Mouse (Mus musculus) telencephalon, adult 2 months (tissue): Measurements from ENCODE around the gene Scamp2.

Source experiments
- DNase-seq: peaks from one replicate; pipeline ENCODE4 v3.0.0-alpha.2; 2011; ENCODE audit warnings: low read depth, low spot score

Gene Scamp2

GRCm38 (mm10) chr9:57593454-57594173 lies 32.9 kb downstream of the Scamp2 start:
- DNase-seq = no peak

GRCm38 (mm10) chr9:57594174-57594509 lies 33.4 kb downstream of the Scamp2 start:
- DNase-seq = no peak

DNA sequence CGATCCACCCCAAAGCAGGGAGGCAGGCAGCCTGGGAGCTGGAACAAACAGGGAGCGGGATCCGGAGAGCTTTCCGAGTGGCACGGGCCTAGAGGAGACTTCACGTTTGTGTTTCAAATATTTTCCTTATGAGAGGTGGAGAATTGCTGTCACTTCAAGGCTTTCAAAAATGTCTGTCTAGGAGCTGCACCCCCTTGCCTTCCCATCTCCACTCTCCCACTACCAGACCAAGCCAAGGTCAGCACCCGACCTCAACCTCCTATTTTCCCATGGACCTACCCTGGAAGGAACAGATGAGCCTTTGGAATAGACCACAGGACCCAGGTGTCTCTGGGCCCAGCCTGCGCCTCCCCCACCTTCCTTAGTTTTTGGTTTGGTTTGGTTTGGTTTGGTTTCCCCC lies 36.5 kb downstream of the Scamp2 start:
- no peak for DNase-seq

DNA sequence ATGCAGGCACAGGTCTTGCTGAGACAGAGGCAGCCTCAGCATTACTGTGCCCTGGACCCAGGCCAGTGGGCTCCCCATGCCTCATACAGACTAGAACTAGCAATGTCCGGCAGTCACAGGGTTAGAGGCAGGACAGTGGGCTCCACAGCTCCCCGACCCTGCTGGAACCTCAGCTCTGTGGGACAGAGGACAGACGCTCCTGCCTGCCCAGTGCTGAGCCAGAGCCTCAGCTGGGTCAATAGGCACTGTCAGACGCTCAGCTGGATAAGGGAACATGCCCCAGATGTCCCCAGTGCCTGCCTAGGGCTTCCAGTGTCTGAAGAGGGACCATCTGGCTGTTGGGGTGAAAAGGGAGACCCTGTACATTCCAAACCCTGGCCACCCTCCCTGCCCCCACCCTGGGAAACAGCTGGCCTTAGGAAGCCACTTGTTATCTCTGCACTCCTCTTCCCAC lies 37.2 kb downstream of the Scamp2 start:
- no peak for DNase-seq

DNA sequence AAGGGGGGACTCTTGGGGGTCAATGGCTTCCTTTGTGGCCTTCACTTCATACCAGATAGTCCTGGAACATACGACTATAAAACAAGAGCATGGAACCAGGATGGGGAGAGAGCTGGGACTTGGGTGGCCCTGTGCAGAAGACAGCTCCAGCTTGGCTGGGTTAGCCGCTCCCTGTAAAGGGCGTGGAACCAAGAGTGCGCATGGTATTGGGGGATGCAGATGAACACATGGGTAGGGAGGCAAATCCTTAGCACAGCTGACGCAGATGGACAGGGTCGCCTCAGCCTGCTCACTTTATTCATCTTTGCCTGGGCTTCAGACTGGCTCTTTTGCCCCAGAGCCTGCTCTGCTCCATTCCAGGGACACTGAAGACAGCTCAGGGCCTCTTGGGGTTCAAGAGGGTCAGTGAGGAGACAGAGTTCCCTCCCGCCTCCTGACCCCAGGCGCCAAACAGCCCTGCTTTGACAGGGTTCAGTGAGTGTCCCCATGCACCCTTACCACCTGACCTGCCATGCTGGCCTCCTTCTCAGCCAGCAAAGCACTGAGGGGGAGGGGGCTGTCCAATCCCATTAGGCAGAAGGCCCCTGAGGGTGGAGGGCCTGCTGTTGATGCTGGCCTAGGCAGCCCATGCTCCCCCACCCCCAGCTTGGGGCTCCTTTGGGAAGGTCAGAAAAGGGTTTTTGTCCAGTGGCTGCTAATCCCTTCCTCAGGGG lies 38.3 kb downstream of the Scamp2 start:
- no peak for DNase-seq

DNA sequence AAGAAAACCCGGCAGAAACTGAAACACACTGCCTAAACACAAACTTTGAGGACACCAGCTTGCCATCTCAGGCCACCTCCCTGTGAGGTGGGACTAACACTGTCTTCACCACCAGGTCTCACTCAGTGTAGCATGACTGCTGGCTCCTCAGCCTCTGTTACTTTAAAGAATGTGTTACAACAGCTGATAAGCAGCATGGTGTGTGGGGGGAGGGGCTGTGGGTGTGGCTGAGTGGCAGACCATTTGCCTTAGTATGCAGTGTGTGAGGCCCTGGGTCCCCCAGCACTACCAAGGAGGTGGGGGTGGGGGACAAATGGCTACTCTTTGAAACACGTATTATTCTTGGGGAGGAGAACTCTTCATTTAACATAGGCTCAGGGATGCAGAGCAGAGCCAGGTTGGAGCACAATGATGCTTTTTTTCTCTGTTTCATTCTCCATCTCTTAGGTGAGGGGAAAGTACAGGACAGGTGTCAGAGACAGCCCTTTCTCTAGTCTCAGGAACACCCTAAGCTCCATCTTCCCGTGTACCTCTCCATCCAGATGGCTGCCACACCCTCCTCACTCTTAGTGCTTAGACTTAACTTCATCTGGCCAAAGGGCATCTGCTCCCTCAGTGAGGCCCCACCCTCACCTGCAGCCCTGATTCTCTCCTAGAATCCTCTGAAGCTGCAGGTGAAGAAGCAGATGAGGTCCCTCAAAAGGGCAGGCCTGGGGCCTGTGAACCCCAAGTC lies 40.0 kb downstream of the Scamp2 start:
- DNase-seq = no peak

DNA sequence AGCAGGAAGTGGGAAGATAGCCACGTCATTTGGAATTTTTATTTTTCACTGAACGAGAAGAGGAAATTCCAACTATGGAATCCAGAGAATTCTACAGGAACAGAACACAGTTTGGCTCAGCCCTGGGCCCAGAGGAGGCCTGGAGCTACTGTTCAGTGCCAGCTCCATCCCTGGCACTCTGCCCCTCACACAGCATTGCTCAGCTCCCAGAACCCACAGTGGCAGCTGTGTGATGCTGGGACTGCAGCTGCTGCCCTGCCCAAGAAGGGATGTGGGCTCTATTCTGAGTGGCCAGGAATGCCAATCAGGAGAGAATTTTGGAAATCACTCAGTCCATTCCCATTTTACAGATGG lies 40.6 kb downstream of the Scamp2 start:
- peak; percentile 75 for DNase-seq

DNA sequence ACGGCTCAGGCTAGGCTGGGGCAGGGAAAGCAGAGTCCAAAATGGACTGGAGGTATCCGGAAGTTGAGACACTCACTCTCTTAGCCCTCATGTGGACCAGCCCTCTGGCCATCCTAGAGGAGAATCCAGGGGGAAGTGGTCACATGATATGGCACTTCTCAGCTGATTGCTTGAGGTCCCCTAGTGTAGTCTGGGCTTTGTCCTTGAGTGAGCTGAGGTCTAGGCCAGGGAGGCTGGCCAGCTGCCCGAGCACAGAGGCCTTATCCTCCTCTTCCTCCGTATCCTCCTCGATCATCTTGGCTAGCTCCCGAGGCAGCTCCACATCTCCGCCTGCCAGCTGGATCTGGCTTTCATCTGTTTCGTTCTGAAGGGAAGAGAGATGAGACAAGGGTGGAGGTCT lies 41.4 kb downstream of the Scamp2 start:
- DNase-seq = no peak

DNA sequence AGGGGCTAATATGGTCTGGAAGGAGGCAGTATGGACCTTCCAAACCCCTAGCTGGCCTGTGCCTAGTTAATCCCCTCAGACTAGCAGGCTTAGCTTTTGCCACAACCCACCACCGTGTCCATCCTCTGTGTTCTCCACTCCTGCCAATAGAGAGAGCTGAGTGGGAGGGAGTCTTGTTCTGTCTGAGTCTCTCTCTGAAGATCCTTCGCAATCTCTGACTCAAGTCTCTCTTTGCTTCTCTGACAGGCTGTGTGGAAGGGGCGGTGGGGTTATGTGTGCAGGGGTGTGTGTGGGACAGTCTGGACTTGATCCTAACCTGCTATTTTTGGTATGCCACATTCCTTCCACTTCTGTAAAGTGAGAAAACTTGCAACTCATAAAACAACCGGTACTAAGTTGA lies 44.1 kb downstream of the Scamp2 start:
- no peak for DNase-seq

DNA sequence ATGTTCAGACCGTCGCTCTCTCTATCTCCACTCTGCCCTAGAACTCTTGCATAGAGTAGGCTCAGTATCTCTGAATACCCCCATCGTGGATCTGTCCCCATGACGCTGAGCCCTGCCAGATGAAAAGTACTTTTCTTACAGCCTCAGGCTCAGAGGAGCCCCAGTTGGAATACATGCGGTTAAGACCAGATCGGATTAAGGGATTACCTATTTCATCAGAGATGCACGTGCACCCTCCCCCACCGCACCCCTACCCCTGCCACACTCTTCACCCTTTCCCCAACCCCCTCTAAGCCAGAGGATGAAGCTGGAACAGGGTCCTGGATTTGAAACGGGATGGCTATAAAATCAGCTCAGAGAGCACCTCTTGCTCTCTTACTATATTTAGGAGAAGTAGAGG lies 44.8 kb downstream of the Scamp2 start:
- no peak for DNase-seq

DNA sequence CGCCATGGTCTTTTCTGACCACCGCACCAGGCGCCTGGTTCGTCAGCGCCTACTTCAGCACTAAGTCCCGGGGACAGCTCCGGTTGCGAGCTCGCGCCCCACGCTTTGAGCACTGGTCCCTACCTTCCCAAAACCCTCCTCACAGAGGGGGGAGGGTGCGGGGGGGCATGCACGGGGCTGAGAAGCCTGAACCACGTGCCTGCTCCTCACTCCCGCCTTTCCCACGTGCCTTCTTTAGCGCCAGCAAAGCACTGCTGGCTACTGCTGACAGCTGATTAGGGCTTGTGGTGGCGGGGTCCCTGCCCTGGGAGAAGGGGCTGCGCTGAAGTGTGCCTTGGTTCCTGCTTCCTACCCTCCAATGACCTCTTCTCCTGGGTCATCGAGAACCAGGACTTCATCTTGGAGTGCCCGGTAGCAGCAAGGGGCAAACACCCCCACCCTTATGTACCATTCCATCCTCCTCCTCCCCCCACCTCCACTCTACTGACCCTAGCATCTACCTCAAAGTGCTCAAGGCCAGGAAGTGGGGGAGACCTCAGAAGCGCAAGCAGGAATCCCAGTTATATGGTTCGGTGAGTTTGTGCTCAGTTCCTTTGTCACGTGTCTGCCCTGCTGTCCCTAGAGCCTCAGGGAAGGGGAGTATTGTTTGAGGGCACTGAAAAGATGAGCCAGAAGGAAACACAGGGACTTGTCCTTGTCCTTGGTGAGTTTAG lies 45.6 kb downstream of the Scamp2 start, which contains the start of gene Cplx3:
Gene Cplx3, minus strand, starts transcription at position 143 of the 713 bp plus-strand sequence.
- no peak for DNase-seq

DNA sequence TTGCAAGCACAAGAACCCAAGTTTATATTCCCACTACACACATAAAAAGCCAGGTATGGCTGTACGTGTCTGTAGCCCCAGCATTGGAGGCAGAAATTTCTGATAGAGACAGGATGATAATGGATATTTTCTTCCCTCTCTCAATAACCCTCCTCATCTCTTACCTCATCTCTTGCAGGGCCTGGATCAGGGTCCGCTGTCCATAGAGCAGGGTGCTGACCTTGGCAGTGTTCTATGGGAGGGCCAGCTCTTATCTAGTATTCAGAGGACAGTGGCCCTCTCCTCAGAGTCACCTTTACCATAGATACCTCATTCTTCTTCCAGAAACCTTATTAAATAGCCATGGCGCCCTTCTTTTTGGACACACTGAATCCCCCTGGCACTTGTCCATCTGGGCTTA lies 49.1 kb downstream of the Scamp2 start:
- DNase-seq = no peak

DNA sequence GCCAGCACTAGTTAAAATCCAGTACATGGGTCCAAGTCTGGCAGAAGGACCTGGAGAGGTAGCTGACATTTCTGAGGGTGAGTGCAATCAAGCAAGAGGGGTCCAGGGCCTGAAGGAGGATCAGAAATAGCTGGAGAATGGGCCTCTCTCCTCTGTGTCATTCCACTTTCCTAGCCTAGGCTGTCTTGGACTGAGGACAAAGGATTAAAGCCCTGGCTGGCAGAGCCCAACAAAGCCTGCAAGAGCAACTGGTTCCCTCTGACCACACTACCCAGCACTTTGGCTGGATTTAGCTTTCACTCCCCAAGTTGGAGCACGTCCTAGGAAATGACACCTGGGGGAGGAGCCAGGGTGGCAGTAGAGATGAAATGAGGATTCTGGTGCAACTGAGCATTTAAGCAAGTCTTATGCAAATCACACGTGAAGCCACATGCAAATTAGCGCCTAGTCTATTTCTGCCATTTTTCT lies 49.6 kb downstream of the Scamp2 start:
- peak; percentile 54 for DNase-seq

- DNase-seq = no peak
Observed at GRCm38 (mm10) chr9:57612587-57612986, 51.8 kb downstream of the Scamp2 start.

DNA sequence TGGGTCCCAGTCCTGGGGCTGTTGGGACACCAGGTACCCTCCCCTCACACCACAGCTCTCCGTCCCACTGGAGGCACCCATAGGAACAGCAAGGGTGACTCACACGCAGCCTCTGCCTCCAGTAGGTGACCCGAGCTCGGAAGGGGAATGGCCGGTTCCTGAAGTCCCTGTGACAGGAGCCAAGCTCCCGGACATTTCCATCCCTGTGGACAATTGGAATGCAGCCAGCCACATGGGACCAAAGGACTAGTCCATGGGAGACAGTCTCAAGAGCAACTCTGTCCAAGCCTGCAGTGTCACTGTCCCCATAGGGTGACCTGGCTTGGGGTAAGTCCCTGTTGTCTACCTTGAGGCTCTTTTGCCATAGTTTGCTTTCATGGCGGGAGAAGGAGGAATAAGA lies 53.2 kb downstream of the Scamp2 start:
- DNase-seq = no peak

DNA sequence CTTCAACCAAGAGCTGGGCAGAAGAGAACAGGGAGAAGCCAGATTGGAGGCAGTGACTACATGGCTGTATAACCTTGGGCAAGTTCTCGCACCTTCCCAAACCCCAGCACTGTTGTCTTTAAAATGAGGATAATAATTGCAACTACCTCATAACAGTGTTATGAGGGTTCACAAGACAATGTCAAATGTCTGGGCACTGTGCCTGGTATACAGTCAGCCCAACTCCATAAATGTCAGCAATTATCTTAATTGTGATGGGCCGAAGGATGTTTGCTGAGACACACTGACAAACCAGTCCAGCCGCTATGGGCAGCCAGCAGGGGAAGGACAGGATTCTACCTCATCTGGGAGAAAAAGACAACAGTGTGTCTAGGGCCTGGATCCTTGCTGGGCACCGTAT lies 54.0 kb downstream of the Scamp2 start:
- no peak for DNase-seq

GRCm38 (mm10) chr9:57617556-57618169 lies 56.9 kb downstream of the Scamp2 start:
- DNase-seq = no peak

GRCm38 (mm10) chr9:57618854-57619253 lies 58.1 kb downstream of the Scamp2 start:
- no peak for DNase-seq

DNA sequence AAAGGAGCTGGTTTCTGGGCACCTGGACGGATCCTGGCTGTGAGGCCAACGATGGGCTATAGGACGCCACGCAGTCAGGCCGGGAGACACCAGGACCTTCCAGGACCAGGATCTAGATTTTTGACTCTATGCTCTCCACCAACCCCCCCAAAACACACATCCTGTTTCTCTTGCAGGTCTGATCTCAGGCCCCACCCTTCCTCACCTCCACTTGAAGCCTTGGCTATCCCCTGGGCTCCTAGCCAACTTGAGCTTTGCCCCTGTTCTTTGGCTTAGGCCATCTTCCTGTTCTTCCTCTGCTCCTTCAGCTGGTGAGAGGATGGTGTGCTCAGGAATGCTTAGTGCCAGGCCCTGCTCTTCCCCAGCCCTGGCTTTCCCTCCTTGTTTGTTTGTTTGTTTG lies 59.9 kb downstream of the Scamp2 start, which contains the start of gene Lman1l:
Gene Lman1l, minus strand, starts transcription at position 101 of the 400 bp plus-strand sequence.
- no peak for DNase-seq

DNA sequence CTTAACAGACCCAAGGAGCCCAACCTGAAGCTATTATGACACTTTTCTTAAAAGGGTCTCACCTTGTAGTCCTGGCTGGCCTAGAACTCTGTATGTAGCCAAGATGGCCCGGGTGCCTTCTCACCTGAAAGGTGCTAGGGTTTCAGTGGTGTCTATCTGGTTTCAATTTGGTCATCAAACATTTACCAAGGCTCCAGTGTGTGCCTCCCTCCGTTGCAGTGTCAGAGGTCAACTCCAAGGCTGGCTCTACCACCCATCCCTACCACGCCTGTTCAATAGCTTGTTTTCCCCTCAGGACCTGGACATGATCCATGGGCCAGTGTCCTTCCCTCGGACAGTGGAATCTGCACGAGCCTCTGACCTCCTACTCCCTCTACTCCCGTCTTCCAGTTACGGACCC lies 63.6 kb downstream of the Scamp2 start:
- DNase-seq = no peak
